Mouse (Mus musculus) spleen, adult 2 months (tissue): ENCODE measurements around the gene Ccin. TPM values are rescaled to one million over a fixed set of nuclear protein-coding genes. Genes with fewer than 3 reads are reported as not detected.

Experiments
- DNase-seq, 2 experiments: peaks; one replicate each; pipeline versions ENCODE4 v3.0.0 to v3.0.0-alpha.2; 2012 to 2021; ENCODE audit warnings: low spot score in 2 of 2, low read depth in 1 of 2
- H3K27ac ChIP-seq: fragments of 200-500 bp; 2 replicates; pipeline ENCODE4 v1.5.1; 2012; ENCODE audit warnings: low read length, inconsistent platforms; ENCODE audit not compliant: insufficient read depth
- H3K27me3 ChIP-seq: fragments of 200-500 bp; 2 replicates; pipeline ENCODE4 v1.6.1; 2012; ENCODE audit warnings: mild to moderate bottlenecking, moderate library complexity, low read length, inconsistent platforms; ENCODE audit not compliant: control insufficient read depth, insufficient read depth
- H3K36me3 ChIP-seq: fragments of 200-500 bp; 2 replicates; pipeline ENCODE4 v1.6.1; 2012; ENCODE audit warnings: mild to moderate bottlenecking, low read length, inconsistent platforms; ENCODE audit not compliant: control insufficient read depth, insufficient read depth
- H3K4me1 ChIP-seq: fragments of 200-500 bp; 2 replicates; pipeline ENCODE4 v1.6.1; 2011; ENCODE audit warnings: inconsistent platforms; ENCODE audit not compliant: control insufficient read depth, insufficient read depth, insufficient read length
- H3K4me3 ChIP-seq: fragments of 200-500 bp; 2 replicates; pipeline ENCODE4 v1.5.1; 2011; ENCODE audit warnings: mild to moderate bottlenecking, inconsistent platforms; ENCODE audit not compliant: insufficient read depth, insufficient read length; ENCODE audit errors: extremely low read depth
- CTCF ChIP-seq: fragments of 200-500 bp; IDR thresholded peaks from 2 replicates; pipeline ENCODE4 v1.5.1; 2011; ENCODE audit warnings: mild to moderate bottlenecking, inconsistent platforms; ENCODE audit not compliant: insufficient read depth, insufficient read length, insufficient replicate concordance; ENCODE audit errors: extremely low read depth
- POLR2A ChIP-seq: fragments of 200-500 bp; IDR thresholded peaks from 2 replicates; pipeline ENCODE4 v1.6.1; 2011; ENCODE audit warnings: low read depth, low read length, inconsistent platforms
- WGBS: fragments of 180-500 bp; shearing (Covaris S2); methylation state at CpG from one replicate; pipeline ENCODE4 v1.1.7; 2018; 5-methylcytosine and 5-hydroxymethylcytosine counted together
- polyA plus RNA-seq: library from polyadenylated mRNA; depleted of rRNA; stranded (reverse); fragments of >200 nt; gene quantifications from 2 replicates; pipeline ENCODE4 v1.2.3, GENCODE M21; 2012; rRNA removed

The Ccin gene
- polyA plus RNA-seq = 0.04 and 0.12 TPM in 2 replicates

DNA sequence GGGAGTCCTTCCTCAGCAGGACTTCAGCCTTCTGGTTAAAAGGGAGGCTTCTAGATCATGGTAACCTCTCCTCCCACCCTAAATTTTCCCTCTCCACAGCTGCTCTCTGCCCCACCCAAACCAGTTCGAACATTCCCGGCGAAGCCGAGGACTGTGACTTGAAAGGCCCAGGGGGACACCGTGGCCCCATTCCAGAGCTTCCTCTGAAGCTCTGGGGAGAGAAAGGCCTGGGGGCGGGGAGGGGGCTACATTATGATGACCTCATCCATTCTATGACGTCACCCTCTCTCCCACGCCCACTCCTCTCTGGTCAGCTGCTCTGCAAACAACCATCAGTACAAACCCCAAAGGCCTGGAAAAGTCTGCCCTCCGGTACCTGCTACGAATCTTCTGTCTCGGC lies at the start of gene Ccin:
TSS of gene Ccin (plus strand) at position 303 of the 400 bp plus-strand sequence.
- DNase-seq = no peak
- H3K27ac ChIP-seq = no peak within 1 kb of the TSS
- WGBS = 90% methylated on average over 11 of the region's 11 CpGs
- H3K27me3 ChIP-seq = no peaks in the 10 kb centered on the region
- peaks cover 9% of the 10 kb centered on the region; the same call in 1 of the 2 replicates for H3K4me1 ChIP-seq
- TF ChIP-seq CTCF (no peak), POLR2A (no peak)
- H3K4me3 ChIP-seq = no peak within 1 kb of the TSS
- H3K36me3 ChIP-seq = no peaks in the 10 kb centered on the region

- no peaks in the 10 kb centered on the region for H3K36me3 ChIP-seq
- H3K27ac ChIP-seq = peak overlapping the region; percentile 48; the same call in 1 of the 2 replicates
- DNase-seq = no peak
- H3K4me3 ChIP-seq = no peak overlapping the region
- TF ChIP-seq CTCF (no peak), POLR2A (no peak)
- WGBS = 77% methylated on average over 4 of the region's 4 CpGs
- H3K27me3 ChIP-seq = no peaks in the 10 kb centered on the region
- peaks cover 12% of the 10 kb centered on the region; the same call in 1 of the 2 replicates for H3K4me1 ChIP-seq
These were observed 47.1 kb upstream of the Ccin start for GRCm38 (mm10) chr4:43936186-43936585.

GRCm38 (mm10) chr4:43936749-43937674 lies 46.3 kb upstream of the Ccin start:
- H3K27ac ChIP-seq = peak overlapping the region; percentile 48
- WGBS = 20% methylated on average over 14 of the region's 14 CpGs
- peaks cover 12% of the 10 kb centered on the region; the same call in 1 of the 2 replicates for H3K4me1 ChIP-seq
- DNase-seq = peak in 1 of 2 experiments; percentile 13
- H3K36me3 ChIP-seq = no peaks in the 10 kb centered on the region
- TF ChIP-seq POLR2A = no peak
- no peak for TF ChIP-seq CTCF
- no peak overlapping the region for H3K4me3 ChIP-seq
- no peaks in the 10 kb centered on the region for H3K27me3 ChIP-seq

GRCm38 (mm10) chr4:43941315-43941714 lies 42.0 kb upstream of the Ccin start:
- Histone ChIP-seq H3K36me3 (no peaks in the 10 kb centered on the region), H3K27ac (no peak overlapping the region), H3K27me3 (no peaks in the 10 kb centered on the region), H3K4me3 (no peak overlapping the region), H3K4me1 (peaks cover 9% of the 10 kb centered on the region; the same call in 1 of the 2 replicates)
- no peak for DNase-seq
- TF ChIP-seq POLR2A = no peak
- TF ChIP-seq CTCF = no peak
- WGBS = 77% methylated on average over 5 of the region's 5 CpGs

DNA sequence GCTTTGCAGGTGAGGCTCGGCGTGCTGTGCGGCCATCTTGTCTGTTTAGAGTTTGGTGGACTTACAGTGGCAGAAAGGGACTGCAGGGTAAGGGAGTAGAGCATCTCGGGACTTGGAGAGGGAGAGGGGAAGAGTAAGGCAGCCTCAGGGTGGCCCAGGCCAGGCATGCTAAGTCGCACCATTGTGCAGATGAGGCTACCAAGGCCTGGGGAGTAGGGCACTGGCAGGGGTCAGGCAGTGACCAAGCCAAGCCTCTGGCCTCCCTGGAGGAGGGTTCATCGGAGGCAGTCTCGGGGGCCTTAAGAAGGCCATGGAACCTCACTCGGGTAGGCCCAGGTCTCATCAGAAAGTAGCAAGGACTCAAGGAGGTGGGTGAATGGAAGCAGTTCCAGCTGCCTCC lies 40.9 kb upstream of the Ccin start:
- H3K4me1 ChIP-seq = peaks cover 4% of the 10 kb centered on the region; the same call in 1 of the 2 replicates
- TF ChIP-seq POLR2A = no peak
- TF ChIP-seq CTCF = no peak
- no peak overlapping the region for H3K4me3 ChIP-seq

DNA sequence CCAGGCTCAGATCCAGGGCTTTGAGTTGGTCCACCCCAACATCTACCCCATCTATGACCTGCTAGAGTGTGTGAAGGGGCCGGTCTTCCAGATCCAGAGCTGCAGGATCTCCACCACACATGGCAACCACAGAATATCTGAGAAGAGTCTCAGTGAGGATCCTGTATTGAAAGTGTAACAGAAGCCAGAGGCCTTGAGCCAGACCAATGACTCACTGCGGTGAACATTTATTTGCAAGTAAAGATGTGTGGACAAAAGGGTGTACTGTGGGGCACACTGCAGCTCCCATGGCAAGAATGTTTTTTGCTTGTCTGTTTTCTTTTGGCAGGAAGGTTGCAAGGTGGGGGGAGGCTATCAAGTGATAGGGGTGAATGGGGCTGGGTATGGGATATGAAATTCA lies 35.7 kb upstream of the Ccin start:
- H3K4me3 ChIP-seq = no peak overlapping the region
- no peaks in the 10 kb centered on the region for H3K4me1 ChIP-seq
- no peak overlapping the region for H3K27ac ChIP-seq
- H3K36me3 ChIP-seq = no peaks in the 10 kb centered on the region
- DNase-seq = no peak
- H3K27me3 ChIP-seq = no peaks in the 10 kb centered on the region
- 95% methylated on average over 2 of the region's 2 CpGs for WGBS
- TF ChIP-seq POLR2A (no peak), CTCF (no peak)

More for the DNA sequence above, 40.9 kb upstream of the Ccin start:
- Histone ChIP-seq H3K27me3 (no peaks in the 10 kb centered on the region), H3K36me3 (no peaks in the 10 kb centered on the region), H3K27ac (no peak overlapping the region)
- 95% methylated on average over 8 of the region's 8 CpGs for WGBS
- DNase-seq = no peak

- H3K27me3 ChIP-seq = no peaks in the 10 kb centered on the region
- H3K4me3 ChIP-seq = peak within 1 kb of the TSS; percentile 82
- peak within 1 kb of the TSS; percentile 46 for H3K27ac ChIP-seq
- under 1% methylated on average over 45 of the region's 45 CpGs for WGBS
- peak; percentile 57 to 79 for DNase-seq
- peaks cover 20% of the 10 kb centered on the region for H3K4me1 ChIP-seq
- TF ChIP-seq CTCF = peak; percentile 82
- TF ChIP-seq POLR2A = peak; percentile 10; the same call in 1 of the 2 replicates
- H3K36me3 ChIP-seq = no peaks in the 10 kb centered on the region
These were observed 25.9 kb upstream of the Ccin start, which contains the start of gene Glipr2 for GRCm38 (mm10) chr4:43957292-43957845. TSS of gene Glipr2 (plus strand) at chr4:43957401.
